Mouse (Mus musculus): ENCODE measurements at regions not wholly inside any gene's neighbourhood (a gene's known extent, or its start where the extent isn't known, plus 50 kb on each side); places are given as distances from the start of the nearest gene placed in this dataset.
"Not testable (repeated sequence)": the region's sequence is repeated elsewhere in the genome, so short reads cannot be mapped to it uniquely, and the experiment has no call there.

DNA sequence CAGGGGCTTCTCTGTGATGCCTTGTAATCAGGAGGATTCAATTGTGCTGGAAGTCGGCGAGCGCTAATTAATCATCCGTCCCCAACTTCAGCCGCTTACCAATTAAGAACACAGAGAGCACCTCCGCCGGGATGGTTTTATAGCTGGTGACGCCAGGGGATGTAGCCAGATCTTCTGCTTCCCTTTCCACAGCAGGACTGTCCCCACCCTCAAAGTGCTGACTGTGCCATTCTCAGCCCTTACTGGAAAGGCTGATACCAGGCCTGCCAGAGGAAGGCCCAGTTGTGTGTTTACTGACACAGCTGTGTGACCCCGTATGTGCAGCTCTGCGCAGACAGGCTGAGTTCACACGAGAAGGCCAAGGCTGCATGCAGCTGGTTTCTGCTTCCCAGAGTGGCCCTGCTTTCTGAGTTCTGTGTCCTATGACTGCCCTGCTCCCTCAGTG lies 59.9 kb upstream of the Bend4 start:
- Histone ChIP-seq H3K27me3 (ENCODE audit: control insufficient read depth, insufficient read depth, low read depth, low read length) (no peaks in the 10 kb centered on the region), H3K4me1 (ENCODE audit: control insufficient read depth, insufficient read depth, low read length) (no peaks in the 10 kb centered on the region), H3K9ac (ENCODE audit: low read depth, low read length) (no peak overlapping the region), H3K36me3 (ENCODE audit: control insufficient read depth, insufficient read depth, low read length) (no peaks in the 10 kb centered on the region), H3K9me3 (replicated peaks; ENCODE audit: control insufficient read depth, low read length, poor library complexity, severe bottlenecking) (no peaks in the 10 kb centered on the region), H3K4me2 (ENCODE audit: low read length) (no peak overlapping the region), H3K27ac (ENCODE audit: low read length) (no peak overlapping the region), H3K4me3 (ENCODE audit: low read depth, low read length) (no peak overlapping the region)
- WGBS: 53% methylated on average over 11 of the region's 11 CpGs
- peak; percentile 57; the same call in 1 of the 2 replicates for ATAC-seq

DNA sequence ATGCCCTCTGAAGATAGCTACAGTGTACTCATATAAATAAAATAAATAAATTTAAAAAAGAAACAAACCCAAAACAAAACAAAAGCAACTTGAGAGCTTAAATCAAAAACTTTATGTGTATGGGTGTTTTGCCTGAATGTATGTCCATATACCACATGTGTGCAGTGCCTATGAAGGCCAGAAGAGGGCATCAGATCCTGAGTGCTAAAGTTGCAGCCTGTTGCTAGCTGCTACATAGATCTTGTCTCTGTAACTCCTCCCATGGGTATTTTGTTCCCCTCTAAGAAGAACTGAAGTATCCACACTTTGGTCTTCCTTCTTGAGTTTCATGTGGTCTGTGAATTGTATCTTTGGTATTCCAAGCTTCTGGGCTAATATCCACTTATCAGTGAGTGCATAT lies 62.6 kb upstream of the Bend4 start:
- H3K4me3 ChIP-seq (ENCODE audit: low read depth, low read length); H3K4me1 ChIP-seq (ENCODE audit: control insufficient read depth, insufficient read depth, low read length); H3K9me3 ChIP-seq (replicated peaks; ENCODE audit: control insufficient read depth, low read length, poor library complexity, severe bottlenecking); H3K9ac ChIP-seq (ENCODE audit: low read depth, low read length); H3K27me3 ChIP-seq (ENCODE audit: control insufficient read depth, insufficient read depth, low read depth, low read length); H3K27ac ChIP-seq (ENCODE audit: low read length); H3K36me3 ChIP-seq (ENCODE audit: control insufficient read depth, insufficient read depth, low read length); H3K4me2 ChIP-seq (ENCODE audit: low read length); ATAC-seq: not testable (repeated sequence)

DNA sequence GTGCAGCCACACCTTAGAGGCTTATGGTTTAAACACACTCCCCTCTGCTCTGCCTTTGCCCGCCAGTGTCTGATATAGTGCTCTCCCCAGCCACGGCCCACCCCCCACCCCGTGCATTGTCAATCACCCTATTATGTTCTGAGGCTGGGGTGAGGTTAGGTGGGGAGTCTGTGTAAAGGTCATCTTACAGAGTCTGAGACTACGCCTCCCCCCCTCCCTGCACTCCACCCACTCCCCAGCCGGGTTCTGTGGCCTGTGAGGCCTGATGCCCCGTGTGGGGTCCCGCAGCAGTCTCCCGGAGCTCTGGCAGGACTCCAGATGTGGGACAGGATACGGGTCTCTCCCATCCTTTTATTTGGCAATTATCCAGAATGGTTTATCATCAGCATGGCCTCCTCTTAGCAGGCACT lies 64.8 kb upstream of the Bend4 start:
- no peaks in the 10 kb centered on the region for H3K9me3 ChIP-seq (replicated peaks; ENCODE audit: control insufficient read depth, low read length, poor library complexity, severe bottlenecking)
- no peaks in the 10 kb centered on the region for H3K36me3 ChIP-seq (ENCODE audit: control insufficient read depth, insufficient read depth, low read length)
- no peak overlapping the region for H3K27ac ChIP-seq (ENCODE audit: low read length)
- no peak overlapping the region for H3K4me2 ChIP-seq (ENCODE audit: low read length)
- no peaks in the 10 kb centered on the region for H3K4me1 ChIP-seq (ENCODE audit: control insufficient read depth, insufficient read depth, low read length)
- no peak overlapping the region for H3K9ac ChIP-seq (ENCODE audit: low read depth, low read length)
- no peak for ATAC-seq
- H3K4me3 ChIP-seq (ENCODE audit: low read depth, low read length): no peak overlapping the region
- 34% methylated on average over 9 of the region's 9 CpGs for WGBS
- H3K27me3 ChIP-seq (ENCODE audit: control insufficient read depth, insufficient read depth, low read depth, low read length): no peaks in the 10 kb centered on the region

DNA sequence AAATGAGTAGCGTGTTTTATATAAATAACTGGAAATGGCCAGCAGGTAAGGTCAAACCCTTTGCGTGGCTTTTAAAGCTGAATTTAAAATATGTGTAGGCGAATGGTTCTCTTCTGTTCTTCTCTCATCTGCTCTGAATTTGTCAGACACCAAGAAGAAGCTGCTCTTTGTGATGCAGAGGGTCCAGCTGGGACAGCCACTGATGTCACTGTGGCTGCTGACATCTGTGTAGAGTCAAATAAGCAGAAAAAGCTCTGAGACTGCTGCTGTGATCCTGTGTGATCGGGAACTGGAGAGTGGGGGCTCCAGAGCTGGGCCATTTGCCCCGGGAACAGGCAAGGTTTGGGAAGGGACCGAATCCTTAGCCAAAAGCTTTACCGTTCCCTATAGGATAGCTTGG lies 68.6 kb upstream of the Bend4 start:
- Histone ChIP-seq H3K9ac (ENCODE audit: low read depth, low read length) (no peak overlapping the region), H3K4me3 (ENCODE audit: low read depth, low read length) (no peak overlapping the region), H3K9me3 (replicated peaks; ENCODE audit: control insufficient read depth, low read length, poor library complexity, severe bottlenecking) (0 out of 2 replicates have a peak, but pooled peaks cover 2% of the 10 kb centered on the region), H3K27ac (ENCODE audit: low read length) (no peak overlapping the region), H3K36me3 (ENCODE audit: control insufficient read depth, insufficient read depth, low read length) (no peaks in the 10 kb centered on the region), H3K4me1 (ENCODE audit: control insufficient read depth, insufficient read depth, low read length) (no peaks in the 10 kb centered on the region), H3K27me3 (ENCODE audit: control insufficient read depth, insufficient read depth, low read depth, low read length) (no peaks in the 10 kb centered on the region), H3K4me2 (ENCODE audit: low read length) (no peak overlapping the region)
- no peak for ATAC-seq
- WGBS: 77% methylated on average over 7 of the region's 7 CpGs

DNA sequence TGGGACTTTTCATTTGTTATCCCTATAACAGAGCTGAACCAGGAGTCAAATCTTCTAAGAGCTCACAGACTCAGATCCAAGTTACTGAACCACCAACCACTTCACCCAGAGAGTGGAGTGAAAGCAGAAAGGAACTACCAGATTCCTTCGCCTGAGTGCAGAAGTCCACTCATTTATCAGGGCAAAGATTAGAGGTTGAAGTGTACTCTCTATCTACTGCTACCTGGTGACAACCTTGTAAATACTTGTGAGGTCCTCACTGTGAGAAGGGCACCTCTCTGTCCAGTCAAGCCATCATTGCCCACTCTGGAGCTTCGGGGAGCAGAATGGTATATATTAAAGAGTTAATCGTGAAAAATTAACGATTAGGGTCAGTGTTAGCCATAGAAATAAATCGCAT lies 87.4 kb upstream of the Shisa3 start:
- 92% methylated on average over 5 of the region's 5 CpGs for WGBS
- Histone ChIP-seq H3K4me3 (ENCODE audit: low read depth, low read length) (no peak overlapping the region), H3K9ac (ENCODE audit: low read depth, low read length) (no peak overlapping the region), H3K4me2 (ENCODE audit: low read length) (no peak overlapping the region), H3K27ac (ENCODE audit: low read length) (no peak overlapping the region), H3K27me3 (ENCODE audit: control insufficient read depth, insufficient read depth, low read depth, low read length) (no peaks in the 10 kb centered on the region), H3K36me3 (ENCODE audit: control insufficient read depth, insufficient read depth, low read length) (no peaks in the 10 kb centered on the region), H3K9me3 (replicated peaks; ENCODE audit: control insufficient read depth, low read length, poor library complexity, severe bottlenecking) (no peaks in the 10 kb centered on the region), H3K4me1 (ENCODE audit: control insufficient read depth, insufficient read depth, low read length) (no peaks in the 10 kb centered on the region)
- no peak for ATAC-seq

DNA sequence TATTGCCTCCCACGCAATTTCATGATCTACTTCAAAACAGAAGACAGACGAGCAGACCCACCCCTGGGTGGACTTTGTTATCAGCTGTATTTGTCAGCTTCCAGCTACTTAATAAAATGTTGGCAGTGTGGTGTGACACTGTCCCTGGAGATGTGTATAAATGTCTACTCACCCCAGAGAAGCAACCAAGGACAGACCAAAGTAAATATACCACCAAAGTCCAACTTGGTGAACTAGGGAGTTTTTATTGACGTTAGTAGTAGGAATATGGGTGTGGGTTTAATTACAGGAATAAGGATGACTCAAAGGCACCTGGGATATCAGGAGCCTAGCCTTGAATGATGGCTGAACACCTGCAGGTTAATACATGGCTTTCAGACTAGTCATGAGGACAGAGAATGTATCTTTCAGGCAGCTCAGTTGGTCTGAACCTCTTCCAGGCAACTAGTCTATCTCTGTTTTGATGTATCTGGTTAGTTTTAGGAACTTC lies 86.2 kb upstream of the Shisa3 start:
- no peak overlapping the region for H3K9ac ChIP-seq (ENCODE audit: low read depth, low read length)
- H3K9me3 ChIP-seq (replicated peaks; ENCODE audit: control insufficient read depth, low read length, poor library complexity, severe bottlenecking): no peaks in the 10 kb centered on the region
- no peaks in the 10 kb centered on the region for H3K4me1 ChIP-seq (ENCODE audit: control insufficient read depth, insufficient read depth, low read length)
- H3K36me3 ChIP-seq (ENCODE audit: control insufficient read depth, insufficient read depth, low read length): no peaks in the 10 kb centered on the region
- ATAC-seq: no peak
- 88% methylated on average over 3 of the region's 3 CpGs for WGBS
- H3K4me3 ChIP-seq (ENCODE audit: low read depth, low read length): no peak overlapping the region
- no peak overlapping the region for H3K4me2 ChIP-seq (ENCODE audit: low read length)
- H3K27me3 ChIP-seq (ENCODE audit: control insufficient read depth, insufficient read depth, low read depth, low read length): no peaks in the 10 kb centered on the region
- no peak overlapping the region for H3K27ac ChIP-seq (ENCODE audit: low read length)

DNA sequence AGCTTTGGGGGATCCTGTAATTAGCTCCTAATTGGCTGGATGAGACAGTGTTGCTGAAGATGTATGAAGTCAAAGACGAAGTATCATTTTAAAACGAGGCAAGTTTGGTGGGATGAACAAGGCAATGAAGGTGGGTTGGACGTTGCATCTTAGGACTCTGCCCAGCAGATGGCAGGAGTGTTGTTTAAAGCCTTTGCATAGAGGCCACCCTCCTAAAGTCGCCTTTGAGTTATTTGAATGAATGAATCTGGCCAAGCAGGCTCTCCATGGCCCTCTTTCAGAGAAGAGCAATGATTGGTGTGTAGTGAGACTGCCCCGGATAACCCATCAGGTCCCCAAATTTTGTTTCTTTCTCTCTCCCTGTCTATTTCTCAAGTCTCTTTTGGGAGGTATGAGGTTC lies 77.5 kb upstream of the Shisa3 start:
- Histone ChIP-seq H3K4me3 (ENCODE audit: low read depth, low read length) (no peak overlapping the region), H3K27ac (ENCODE audit: low read length) (no peak overlapping the region), H3K4me1 (ENCODE audit: control insufficient read depth, insufficient read depth, low read length) (peaks cover 4% of the 10 kb centered on the region; the same call in 1 of the 2 replicates), H3K9me3 (replicated peaks; ENCODE audit: control insufficient read depth, low read length, poor library complexity, severe bottlenecking) (no peaks in the 10 kb centered on the region), H3K9ac (ENCODE audit: low read depth, low read length) (no peak overlapping the region), H3K4me2 (ENCODE audit: low read length) (no peak overlapping the region), H3K36me3 (ENCODE audit: control insufficient read depth, insufficient read depth, low read length) (no peaks in the 10 kb centered on the region), H3K27me3 (ENCODE audit: control insufficient read depth, insufficient read depth, low read depth, low read length) (no peaks in the 10 kb centered on the region)
- no peak for ATAC-seq
- 58% methylated on average over 5 of the region's 5 CpGs for WGBS

DNA sequence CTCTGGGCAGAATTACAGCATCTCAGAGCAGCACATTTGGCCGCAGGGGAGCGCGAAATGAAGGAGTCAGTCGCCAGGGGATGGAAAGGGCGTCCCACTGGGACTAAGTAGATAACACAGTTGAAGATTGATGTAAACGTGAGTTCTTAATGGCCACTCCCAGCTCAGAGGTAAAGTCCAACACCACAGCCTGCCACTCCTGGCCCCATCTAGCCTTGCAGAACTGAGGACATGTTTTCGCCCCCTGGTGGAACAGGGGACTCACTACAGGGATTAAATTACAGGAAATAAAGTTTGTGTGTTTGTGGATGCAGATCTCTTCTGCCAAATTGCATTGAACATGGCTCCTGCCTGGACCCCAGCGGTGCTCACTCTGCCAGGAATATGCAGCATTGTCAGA lies 76.7 kb upstream of the Shisa3 start:
- Histone ChIP-seq H3K4me1 (ENCODE audit: control insufficient read depth, insufficient read depth, low read length) (peaks cover 4% of the 10 kb centered on the region; the same call in 1 of the 2 replicates), H3K27ac (ENCODE audit: low read length) (no peak overlapping the region), H3K27me3 (ENCODE audit: control insufficient read depth, insufficient read depth, low read depth, low read length) (no peaks in the 10 kb centered on the region), H3K9ac (ENCODE audit: low read depth, low read length) (no peak overlapping the region), H3K36me3 (ENCODE audit: control insufficient read depth, insufficient read depth, low read length) (no peaks in the 10 kb centered on the region), H3K4me2 (ENCODE audit: low read length) (no peak overlapping the region), H3K4me3 (ENCODE audit: low read depth, low read length) (no peak overlapping the region), H3K9me3 (replicated peaks; ENCODE audit: control insufficient read depth, low read length, poor library complexity, severe bottlenecking) (no peaks in the 10 kb centered on the region)
- 32% methylated on average over 8 of the region's 8 CpGs for WGBS
- no peak for ATAC-seq

DNA sequence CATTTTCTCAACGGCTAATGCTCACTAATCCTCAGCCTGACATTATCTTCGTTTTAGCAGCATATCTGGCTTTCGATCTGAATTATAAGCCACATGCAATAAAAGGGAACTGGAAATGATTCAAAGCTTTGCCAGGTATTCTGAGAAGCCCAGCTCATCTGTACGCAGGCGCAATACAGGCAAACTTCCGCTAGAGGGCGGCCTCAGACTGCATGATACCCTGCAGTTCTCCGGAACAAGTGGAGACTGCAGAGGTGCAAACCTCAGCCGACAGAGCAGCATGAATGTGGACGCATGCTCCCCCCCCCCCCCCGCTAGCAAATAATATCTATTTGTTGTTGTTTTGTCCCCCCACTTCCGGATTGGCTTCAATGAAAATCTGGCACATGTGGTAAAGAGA lies 75.3 kb upstream of the Shisa3 start:
- no peak overlapping the region for H3K27ac ChIP-seq (ENCODE audit: low read length)
- no peaks in the 10 kb centered on the region for H3K9me3 ChIP-seq (replicated peaks; ENCODE audit: control insufficient read depth, low read length, poor library complexity, severe bottlenecking)
- ATAC-seq: peak; percentile 93
- WGBS: 1% methylated on average over 12 of the region's 12 CpGs
- peak overlapping the region; percentile 30 for H3K4me3 ChIP-seq (ENCODE audit: low read depth, low read length)
- H3K4me2 ChIP-seq (ENCODE audit: low read length): peak overlapping the region; percentile 54
- H3K9ac ChIP-seq (ENCODE audit: low read depth, low read length): peak overlapping the region; percentile 33; the same call in 1 of the 2 replicates
- H3K36me3 ChIP-seq (ENCODE audit: control insufficient read depth, insufficient read depth, low read length): no peaks in the 10 kb centered on the region
- H3K4me1 ChIP-seq (ENCODE audit: control insufficient read depth, insufficient read depth, low read length): peaks cover 4% of the 10 kb centered on the region; the same call in 1 of the 2 replicates
- no peaks in the 10 kb centered on the region for H3K27me3 ChIP-seq (ENCODE audit: control insufficient read depth, insufficient read depth, low read depth, low read length)

Data from midbrain, embryonic 16.5 days (tissue).